Mouse (Mus musculus): ENCODE data around the gene Spire2. TPM values are rescaled to one million over a fixed set of nuclear protein-coding genes. Genes with fewer than 3 reads are reported as not detected.

The Spire2 gene
- polyA plus RNA-seq, 1 experiment from 2014 or later, result 3.4 TPM

GRCm38 (mm10) chr8:123334467-123334866 is 2.0 kb downstream of the Spire2 start:
- peaks cover 23% of the 10 kb centered on the region for H3K27me3 ChIP-seq
- no peak overlapping the region; the same call in 1 of the 2 replicates for H3K27ac ChIP-seq (replicated peaks)
- no peak overlapping the region for H3K4me3 ChIP-seq (replicated peaks)
- peaks cover 16% of the 10 kb centered on the region for H3K4me1 ChIP-seq
- H3K4me2 ChIP-seq (replicated peaks), result no peak overlapping the region
- no peaks in the 10 kb centered on the region for H3K36me3 ChIP-seq
- no peak overlapping the region for H3K9ac ChIP-seq
- no peak for ATAC-seq (ENCODE audit: insufficient number of reproducible peaks, low FRiP score, low TSS enrichment, low read depth)
- H3K9me3 ChIP-seq (replicated peaks), result no peaks in the 10 kb centered on the region
- WGBS, result 3% methylated on average over 1 of the region's 1 CpGs

DNA sequence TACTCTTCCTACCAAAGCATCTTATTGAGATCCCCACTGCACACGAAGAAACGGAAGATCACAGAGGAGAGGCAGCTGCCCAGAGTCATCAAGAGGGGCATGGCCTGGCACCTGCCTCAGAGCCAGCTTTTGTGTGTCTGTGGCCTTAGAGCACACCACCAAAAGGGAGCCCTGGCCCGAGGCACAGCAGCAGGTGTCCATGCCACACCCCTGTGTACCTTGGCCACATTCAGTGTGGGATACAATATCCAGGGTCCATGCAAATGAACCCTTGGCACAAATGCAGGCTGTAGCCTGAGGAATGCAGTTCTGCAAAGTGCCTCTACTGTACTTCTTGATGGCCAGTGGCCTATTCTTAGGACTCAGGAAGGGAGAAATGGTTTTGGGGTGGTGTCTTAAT is 5.0 kb downstream of the Spire2 start:
- H3K27ac ChIP-seq (replicated peaks), result no peak overlapping the region
- H3K9ac ChIP-seq, result no peak overlapping the region
- H3K9me3 ChIP-seq (replicated peaks), result no peaks in the 10 kb centered on the region
- ATAC-seq (ENCODE audit: insufficient number of reproducible peaks, low FRiP score, low TSS enrichment, low read depth), result no peak
- peaks cover 21% of the 10 kb centered on the region for H3K27me3 ChIP-seq
- 81% methylated on average over 3 of the region's 3 CpGs for WGBS
- peaks cover 12% of the 10 kb centered on the region for H3K4me1 ChIP-seq
- H3K4me3 ChIP-seq (replicated peaks), result no peak overlapping the region
- H3K4me2 ChIP-seq (replicated peaks), result no peak overlapping the region
- H3K36me3 ChIP-seq, result no peaks in the 10 kb centered on the region

- H3K27ac ChIP-seq (replicated peaks), result no peak overlapping the region
Measured at GRCm38 (mm10) chr8:123340071-123340470, 7.6 kb downstream of the Spire2 start.

GRCm38 (mm10) chr8:123341040-123342015 is 8.8 kb downstream of the Spire2 start:
- no peaks in the 10 kb centered on the region for H3K9me3 ChIP-seq (replicated peaks)
- ATAC-seq (ENCODE audit: insufficient number of reproducible peaks, low FRiP score, low TSS enrichment, low read depth), result no peak
- H3K27ac ChIP-seq (replicated peaks), result no peak overlapping the region
- H3K4me2 ChIP-seq (replicated peaks), result no peak overlapping the region
- WGBS, result 78% methylated on average over 27 of the region's 27 CpGs
- H3K36me3 ChIP-seq, result no peaks in the 10 kb centered on the region
- H3K4me1 ChIP-seq, result peaks cover 7% of the 10 kb centered on the region; the same call in 1 of the 2 replicates
- H3K9ac ChIP-seq, result no peak overlapping the region
- no peak overlapping the region for H3K4me3 ChIP-seq (replicated peaks)
- H3K27me3 ChIP-seq, result no peaks in the 10 kb centered on the region

More at GRCm38 (mm10) chr8:123340071-123340470, 7.6 kb downstream of the Spire2 start:
- ATAC-seq (ENCODE audit: insufficient number of reproducible peaks, low FRiP score, low TSS enrichment, low read depth), result no peak
- Histone ChIP-seq H3K27me3 (no peaks in the 10 kb centered on the region), H3K4me1 (peaks cover 7% of the 10 kb centered on the region; the same call in 1 of the 2 replicates), H3K4me3 (replicated peaks) (no peak overlapping the region), H3K9ac (no peak overlapping the region), H3K9me3 (replicated peaks) (no peaks in the 10 kb centered on the region), H3K4me2 (replicated peaks) (no peak overlapping the region), H3K36me3 (no peaks in the 10 kb centered on the region)
- WGBS, result 92% methylated on average over 4 of the region's 4 CpGs

GRCm38 (mm10) chr8:123342253-123342652 is 9.7 kb downstream of the Spire2 start:
- no peak overlapping the region for H3K27ac ChIP-seq (replicated peaks)
- H3K9ac ChIP-seq, result no peak overlapping the region
- no peak overlapping the region for H3K4me2 ChIP-seq (replicated peaks)
- peaks cover 7% of the 10 kb centered on the region; the same call in 1 of the 2 replicates for H3K4me1 ChIP-seq
- no peaks in the 10 kb centered on the region for H3K36me3 ChIP-seq
- ATAC-seq (ENCODE audit: insufficient number of reproducible peaks, low FRiP score, low TSS enrichment, low read depth), result no peak
- H3K9me3 ChIP-seq (replicated peaks), result no peaks in the 10 kb centered on the region
- no peaks in the 10 kb centered on the region for H3K27me3 ChIP-seq
- no peak overlapping the region for H3K4me3 ChIP-seq (replicated peaks)
- 79% methylated on average over 8 of the region's 8 CpGs for WGBS

- Histone ChIP-seq H3K4me1 (peaks cover 8% of the 10 kb centered on the region), H3K4me3 (replicated peaks) (no peak overlapping the region), H3K9ac (no peak overlapping the region), H3K36me3 (no peaks in the 10 kb centered on the region), H3K27ac (replicated peaks) (no peak overlapping the region), H3K9me3 (replicated peaks) (no peaks in the 10 kb centered on the region), H3K4me2 (replicated peaks) (no peak overlapping the region), H3K27me3 (no peaks in the 10 kb centered on the region)
- WGBS, result 65% methylated on average over 7 of the region's 7 CpGs
- no peak for ATAC-seq (ENCODE audit: insufficient number of reproducible peaks, low FRiP score, low TSS enrichment, low read depth)
Measured at GRCm38 (mm10) chr8:123342911-123343310, 10.4 kb downstream of the Spire2 start.

DNA sequence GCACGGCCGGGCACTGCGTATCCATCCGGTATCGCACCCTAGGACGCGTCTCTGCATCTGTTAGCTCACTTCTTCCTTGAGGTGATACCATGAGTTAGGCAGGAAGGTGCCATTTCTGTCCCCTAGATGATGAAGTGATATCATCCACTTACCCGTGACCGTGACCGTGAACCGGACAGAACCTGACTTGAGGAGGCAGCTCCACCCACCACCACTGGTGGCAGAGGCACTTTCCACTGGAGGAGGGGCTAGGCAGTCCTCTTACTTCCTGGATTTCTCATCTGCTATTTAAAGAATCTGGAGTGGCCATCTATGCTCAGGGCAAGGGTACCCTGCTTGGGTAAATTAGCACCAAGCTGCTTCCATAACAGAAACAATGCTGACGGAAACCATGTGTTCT is 10.9 kb downstream of the Spire2 start:
- no peaks in the 10 kb centered on the region for H3K27me3 ChIP-seq
- no peak overlapping the region for H3K4me3 ChIP-seq (replicated peaks)
- WGBS, result 69% methylated on average over 12 of the region's 12 CpGs
- no peaks in the 10 kb centered on the region for H3K36me3 ChIP-seq
- H3K27ac ChIP-seq (replicated peaks), result no peak overlapping the region
- ATAC-seq (ENCODE audit: insufficient number of reproducible peaks, low FRiP score, low TSS enrichment, low read depth), result no peak
- no peak overlapping the region for H3K9ac ChIP-seq
- peaks cover 13% of the 10 kb centered on the region for H3K4me1 ChIP-seq
- H3K9me3 ChIP-seq (replicated peaks), result no peaks in the 10 kb centered on the region
- H3K4me2 ChIP-seq (replicated peaks), result no peak overlapping the region

DNA sequence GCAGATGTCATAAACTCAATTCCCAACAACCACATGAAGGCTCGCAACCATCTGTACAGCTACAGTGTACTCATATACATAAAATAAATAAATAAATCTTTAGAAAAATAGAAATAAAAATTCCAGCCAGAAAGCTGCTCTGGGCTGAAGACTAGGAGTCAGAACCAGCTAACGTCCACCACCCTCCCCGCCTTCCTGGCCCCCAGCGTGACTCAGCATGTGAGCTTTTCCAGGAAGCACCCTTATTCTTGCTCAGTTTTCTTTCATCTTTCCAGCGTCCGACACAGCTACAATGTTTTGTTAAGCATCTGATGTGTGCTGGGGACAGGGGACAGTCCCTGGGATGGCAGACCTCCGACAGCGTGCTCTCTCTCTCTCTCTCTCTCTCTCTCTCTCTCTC is 12.6 kb downstream of the Spire2 start:
- Histone ChIP-seq H3K36me3 (no peaks in the 10 kb centered on the region), H3K27ac (replicated peaks) (no peak overlapping the region), H3K4me3 (replicated peaks) (no peak overlapping the region), H3K9me3 (replicated peaks) (no peaks in the 10 kb centered on the region), H3K27me3 (no peaks in the 10 kb centered on the region), H3K4me2 (replicated peaks) (no peak overlapping the region), H3K9ac (no peak overlapping the region), H3K4me1 (peaks cover 20% of the 10 kb centered on the region)
- ATAC-seq (ENCODE audit: insufficient number of reproducible peaks, low FRiP score, low TSS enrichment, low read depth), result no peak
- WGBS, result 75% methylated on average over 8 of the region's 8 CpGs

DNA sequence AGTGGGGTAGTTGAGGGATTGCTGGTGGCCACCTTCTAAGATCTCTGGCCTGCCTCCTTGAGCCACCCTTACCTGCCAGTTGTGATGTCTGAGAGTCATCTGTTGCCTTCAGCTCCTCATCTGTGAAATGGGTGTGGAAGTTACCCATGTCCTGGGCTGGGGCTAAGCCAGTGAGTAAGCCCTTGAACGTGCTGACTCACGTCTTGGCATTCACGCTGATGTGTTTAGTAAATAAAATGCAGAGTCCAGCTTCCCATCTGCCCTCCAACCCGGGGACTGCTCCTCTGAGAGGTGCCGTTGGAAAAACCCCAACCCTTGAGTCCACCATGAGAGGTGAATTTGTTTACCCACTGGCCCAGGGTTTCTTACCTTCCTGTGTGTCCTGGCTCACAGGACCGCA is 13.3 kb downstream of the Spire2 start:
- H3K27me3 ChIP-seq, result no peaks in the 10 kb centered on the region

DNA sequence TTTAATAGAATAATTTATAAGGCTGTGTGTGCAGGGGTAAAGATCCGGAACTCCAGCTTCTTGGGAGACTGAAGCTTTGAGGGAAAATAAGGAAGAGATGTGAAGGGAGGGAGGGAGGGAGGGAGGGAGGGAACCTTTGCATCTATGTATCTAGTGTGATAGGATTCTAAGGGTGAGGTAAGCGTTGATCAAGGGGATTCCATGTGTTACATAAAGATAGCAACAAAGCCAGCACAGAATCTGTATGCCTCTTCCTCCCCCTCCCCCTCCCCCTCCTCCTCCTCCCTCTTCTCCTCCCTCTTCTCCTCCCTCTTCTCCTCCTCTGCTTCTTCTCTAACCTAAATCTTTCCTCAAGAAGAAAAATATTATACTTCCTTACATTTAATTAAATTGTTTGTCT is 14.8 kb downstream of the Spire2 start:
- no peak overlapping the region for H3K9ac ChIP-seq
- WGBS, result 66% methylated on average over 2 of the region's 2 CpGs
- no peak overlapping the region for H3K27ac ChIP-seq (replicated peaks)
- H3K36me3 ChIP-seq, result no peaks in the 10 kb centered on the region
- H3K9me3 ChIP-seq (replicated peaks), result no peaks in the 10 kb centered on the region
- H3K27me3 ChIP-seq, result no peaks in the 10 kb centered on the region
- peaks cover 19% of the 10 kb centered on the region for H3K4me1 ChIP-seq
- no peak overlapping the region for H3K4me2 ChIP-seq (replicated peaks)
- no peak for ATAC-seq (ENCODE audit: insufficient number of reproducible peaks, low FRiP score, low TSS enrichment, low read depth)
- no peak overlapping the region for H3K4me3 ChIP-seq (replicated peaks)

More for the DNA sequence above, 13.3 kb downstream of the Spire2 start:
- peaks cover 20% of the 10 kb centered on the region for H3K4me1 ChIP-seq
- no peak overlapping the region for H3K27ac ChIP-seq (replicated peaks)
- no peaks in the 10 kb centered on the region for H3K36me3 ChIP-seq
- H3K4me2 ChIP-seq (replicated peaks), result no peak overlapping the region
- WGBS, result 85% methylated on average over 6 of the region's 6 CpGs
- H3K9me3 ChIP-seq (replicated peaks), result no peaks in the 10 kb centered on the region
- ATAC-seq (ENCODE audit: insufficient number of reproducible peaks, low FRiP score, low TSS enrichment, low read depth), result no peak
- no peak overlapping the region for H3K9ac ChIP-seq
- no peak overlapping the region for H3K4me3 ChIP-seq (replicated peaks)

GRCm38 (mm10) chr8:123348237-123348843 is 15.8 kb downstream of the Spire2 start:
- peaks cover 15% of the 10 kb centered on the region for H3K4me1 ChIP-seq
- peak overlapping the region; percentile 23; the same call in 1 of the 2 replicates for H3K27ac ChIP-seq (replicated peaks)
- H3K9ac ChIP-seq, result no peak overlapping the region
- no peaks in the 10 kb centered on the region for H3K27me3 ChIP-seq
- H3K9me3 ChIP-seq (replicated peaks), result no peaks in the 10 kb centered on the region
- 23% methylated on average over 9 of the region's 9 CpGs for WGBS
- H3K4me2 ChIP-seq (replicated peaks), result no peak overlapping the region
- H3K36me3 ChIP-seq, result no peaks in the 10 kb centered on the region
- H3K4me3 ChIP-seq (replicated peaks), result no peak overlapping the region
- peak; percentile 41; the same call in 1 of the 2 replicates for ATAC-seq (ENCODE audit: insufficient number of reproducible peaks, low FRiP score, low TSS enrichment, low read depth)

All from embryonic facial prominence, embryonic 15.5 days (tissue).